Mouse (Mus musculus): ENCODE data around the gene Dock7.

GRCm38 (mm10) chr4:99030686-99031085 lies 90.0 kb downstream of the Dock7 start, which contains the start of gene Angptl3:
- TF ChIP-seq CTCF (IDR thresholded peaks at IDR 0.05; ENCODE audit: low read depth, low read length) (no peak), POLR2A (IDR thresholded peaks at IDR 0.05; ENCODE audit: borderline replicate concordance, low read depth, low read length) (no peak)

Data from bone marrow macrophage, adult 2 months (primary cell).